Mouse (Mus musculus) T-helper 17 cell (primary cell): Measurements from ENCODE around the gene Grin2d.

Source experiments
- in situ Hi-C, 2 experiments: fragments of 300-600 bp; cut with MboI, MseI; formaldehyde crosslinking; loops; 1 replicate in 1 of 2; 2 replicates in 1 of 2; pipeline ENCODE4 v1.15.1; 2025; ENCODE audit warnings: high pct_unique_total_duplicates in 2 of 2

The Grin2d gene

GRCm38 (mm10) chr7:45786661-45787413 is 91.3 kb downstream of the Grin2d start:
- in situ Hi-C loops: no loop called here

DNA sequence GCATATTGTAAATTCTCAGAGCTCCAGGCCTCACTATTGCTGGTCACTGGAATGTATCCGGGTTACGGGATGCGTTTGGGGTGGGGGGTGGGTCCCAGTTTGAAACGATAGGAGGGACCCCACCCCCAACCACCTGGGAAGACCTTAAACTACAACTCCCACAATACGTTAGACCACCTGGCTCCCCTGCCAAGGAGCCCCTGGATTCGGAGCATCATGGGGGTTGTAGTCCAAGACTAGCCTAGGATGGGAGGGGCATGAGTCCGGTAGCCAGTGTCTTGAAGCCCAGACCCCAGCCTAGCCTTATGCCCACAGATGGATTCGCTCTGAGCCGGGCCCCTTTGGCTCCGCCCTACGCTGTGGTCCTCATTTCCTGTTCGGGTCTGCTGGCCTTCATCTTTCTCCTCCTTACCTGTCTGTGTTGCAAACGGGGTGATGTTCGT is 92.0 kb downstream of the Grin2d start:
- in situ Hi-C loops: no loop called here

DNA sequence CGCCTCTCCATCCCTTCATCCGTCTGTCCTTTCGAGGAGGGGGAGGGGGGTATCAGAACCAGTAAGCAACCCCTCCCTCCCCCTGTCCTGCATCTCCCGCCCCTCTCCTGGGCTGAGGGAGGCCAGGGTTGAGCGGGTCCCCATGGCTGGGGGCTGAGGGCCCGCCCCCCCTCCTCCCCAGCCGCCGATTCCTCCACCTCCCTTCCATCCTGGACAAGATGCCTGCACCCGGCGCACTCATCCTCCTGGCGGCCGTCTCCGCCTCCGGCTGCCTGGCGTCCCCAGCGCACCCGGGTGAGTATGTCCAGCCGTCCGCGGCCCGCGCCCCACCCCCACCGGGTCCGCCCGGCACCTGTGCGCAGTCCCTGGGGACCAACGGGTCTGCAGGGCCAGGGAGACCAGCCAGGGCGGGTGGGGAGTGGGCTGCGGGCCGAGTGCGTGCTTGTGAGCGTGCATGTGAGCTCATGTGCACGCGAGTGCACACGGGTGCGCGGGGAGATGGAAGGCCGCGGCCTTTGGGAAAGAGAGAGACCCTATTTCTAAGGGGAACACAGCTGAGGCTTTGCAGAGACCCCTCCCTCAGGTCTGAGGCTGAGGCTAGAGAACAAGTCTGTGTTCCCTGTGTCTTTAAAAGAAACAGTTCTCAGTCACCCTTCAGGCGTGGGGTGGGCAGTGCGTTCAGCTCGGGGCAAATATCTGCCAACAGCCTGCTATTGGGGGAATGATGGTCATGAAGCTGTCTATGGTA is 92.6 kb downstream of the Grin2d start:
- in situ Hi-C loops: no loop called here

- in situ Hi-C loops: no loop called here
Measured at GRCm38 (mm10) chr7:45784524-45785372, 93.4 kb downstream of the Grin2d start, which contains the start of gene Sult2b1. Sult2b1 (minus strand) TSS chr7:45784669.

DNA sequence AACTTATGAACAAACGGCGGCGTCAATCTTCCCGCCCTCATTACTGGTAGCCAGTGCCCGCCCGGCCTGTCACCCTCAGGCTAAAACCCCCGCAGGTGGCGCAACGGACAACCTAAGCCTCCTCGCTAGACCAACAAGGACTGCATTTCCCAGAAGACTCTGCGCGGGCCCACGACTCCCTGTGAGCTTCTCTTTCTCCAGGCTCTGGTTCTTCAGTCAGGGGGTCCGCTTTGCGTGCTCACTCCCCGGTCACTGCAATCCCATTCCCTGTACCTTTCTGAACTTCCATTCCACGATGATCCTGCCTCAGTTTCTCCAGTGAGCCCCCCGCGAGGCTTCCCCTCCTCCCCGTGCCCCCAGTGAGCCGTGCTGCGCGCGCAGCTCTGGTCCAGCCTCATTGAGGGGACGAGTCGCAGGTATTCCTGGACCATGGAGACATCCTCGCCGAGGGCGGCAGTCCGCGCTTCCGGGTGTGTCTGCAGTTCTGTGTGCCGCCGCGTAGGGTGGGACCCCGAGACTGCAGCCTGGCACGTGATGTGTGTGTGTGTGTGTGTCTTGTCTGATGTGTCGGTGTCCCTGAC is 94.6 kb downstream of the Grin2d start, which contains the start of gene Lmtk3:
Lmtk3 (plus strand) TSS at position 228 of the 581 bp plus-strand sequence.
- in situ Hi-C loops: no loop called here

GRCm38 (mm10) chr7:45782271-45782670 is 95.9 kb downstream of the Grin2d start:
- in situ Hi-C loops: no loop called here
